Mouse (Mus musculus): ENCODE results near the gene Ptprj. TPM values are rescaled to one million over a fixed set of nuclear protein-coding genes. Genes with fewer than 3 reads are reported as not detected.

Ptprj gene
- total and polyA plus RNA-seq, 3 experiments, result 6.9 to 8.9 (median 7.3) TPM

DNA sequence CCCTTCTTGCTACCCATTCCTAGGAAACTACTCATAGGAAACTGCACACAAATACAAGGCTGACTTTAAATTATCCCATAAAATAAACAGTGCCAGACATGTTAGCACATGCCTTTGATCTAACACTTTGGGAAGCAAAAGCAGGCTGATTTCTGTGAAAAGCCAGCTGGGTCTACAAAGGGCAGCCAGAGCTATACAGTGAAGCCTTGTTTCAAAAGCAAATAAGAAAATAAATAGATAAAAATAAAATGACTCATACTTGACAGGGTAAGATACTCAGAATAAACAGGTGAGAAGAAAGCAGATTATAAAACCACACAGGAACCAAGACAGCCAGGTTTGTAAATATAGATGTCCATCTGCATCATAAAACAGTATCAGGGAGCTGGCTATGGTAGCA is 118.2 kb downstream of the Ptprj start:
- no peak overlapping the region for H3K4me3 ChIP-seq (replicated peaks in 1 of 3; ENCODE audit: low read depth in 2 of 3, low read length in 2 of 3, poor library complexity in 1 of 3)
- dilution Hi-C loops (cut with MboI; ENCODE audit: extremely low pct_ligation_motif_present, extremely low pct_unique_long_range_greater_than_20kb, low sequenced_read_pairs), result no loop called here
- in situ Hi-C loops (cut with MboI; ENCODE audit: low pct_ligation_motif_present, low pct_unique_long_range_greater_than_20kb, low sequenced_read_pairs), result no loop called here
- H3K4me1 ChIP-seq (ENCODE audit: control insufficient read depth in 1 of 2, insufficient read depth in 2 of 2), result no peaks in the 10 kb centered on the region
- no peaks in the 10 kb centered on the region for H3K79me2 ChIP-seq (replicated peaks; ENCODE audit: control insufficient read depth, extremely low read depth, insufficient read depth, poor library complexity, severe bottlenecking)
- H3K27ac ChIP-seq (ENCODE audit: insufficient read depth, low read depth), result no peak overlapping the region
- DNase-seq (ENCODE audit: extremely low read depth), result no peak
- H3K9ac ChIP-seq (ENCODE audit: insufficient read depth, low read depth), result no peak overlapping the region
- no peak overlapping the region for H3K4me2 ChIP-seq (ENCODE audit: insufficient read depth, low read depth, poor library complexity, severe bottlenecking)
- no peaks in the 10 kb centered on the region for H3K9me3 ChIP-seq (replicated peaks; ENCODE audit: low read length)
- peaks cover 44 to 81% of the 10 kb centered on the region in 2 experiments for H3K36me3 ChIP-seq (replicated peaks in 1 of 2; ENCODE audit: control insufficient read depth in 1 of 2, insufficient read depth in 1 of 2, low read length in 1 of 2)
- no peaks in the 10 kb centered on the region for H3K27me3 ChIP-seq (replicated peaks)
- TF ChIP-seq MXI1 (IDR thresholded peaks at IDR 0.05; ENCODE audit: low read depth, low read length), result no peak
- TF ChIP-seq CHD1 (IDR thresholded peaks at IDR 0.05; ENCODE audit: low read depth, low read length), result no peak
- TF ChIP-seq ZC3H11A (IDR thresholded peaks at IDR 0.05; ENCODE audit: low read depth, low read length), result no peak
- no peak for TF ChIP-seq CHD2 (IDR thresholded peaks at IDR 0.05; ENCODE audit: low read length)
- TF ChIP-seq MYC (IDR thresholded peaks at IDR 0.05; ENCODE audit: low read depth, low read length), result no peak
- TF ChIP-seq MAX (IDR thresholded peaks at IDR 0.05; ENCODE audit: low read length), result no peak
- TF ChIP-seq RCOR1 (conservative IDR thresholded peaks at IDR 0.05; ENCODE audit: low read depth, low read length), result no peak
- no peak for TF ChIP-seq MAFK (IDR thresholded peaks at IDR 0.05; ENCODE audit: insufficient replicate concordance, low read length)
- no peak for TF ChIP-seq TCF12 (IDR thresholded peaks at IDR 0.05; ENCODE audit: low read depth, low read length)
- no peak for TF ChIP-seq CTCF (conservative IDR thresholded peaks at IDR 0.05 in 1 of 2, IDR thresholded peaks at IDR 0.05 in 1 of 2; ENCODE audit: low read depth in 2 of 2, low read length in 2 of 2)
- TF ChIP-seq HCFC1 (IDR thresholded peaks at IDR 0.05; ENCODE audit: low read depth, low read length), result no peak
- no peak for TF ChIP-seq IRF4 (IDR thresholded peaks at IDR 0.05; ENCODE audit: low read depth, low read length)
- no peak for TF ChIP-seq JUND (conservative IDR thresholded peaks at IDR 0.05; ENCODE audit: low read depth, low read length)
- no peak for TF ChIP-seq UBTF (IDR thresholded peaks at IDR 0.05; ENCODE audit: low read depth, low read length)
- no peak for TF ChIP-seq ELF1 (IDR thresholded peaks at IDR 0.05; ENCODE audit: low read depth, low read length)
- no peak for TF ChIP-seq BHLHE40 (IDR thresholded peaks at IDR 0.05; ENCODE audit: low read depth, low read length)
- no peak for TF ChIP-seq ZNF384 (IDR thresholded peaks at IDR 0.05; ENCODE audit: low read depth, low read length)
- no peak for TF ChIP-seq NELFE (IDR thresholded peaks at IDR 0.05; ENCODE audit: low read depth, low read length)

DNA sequence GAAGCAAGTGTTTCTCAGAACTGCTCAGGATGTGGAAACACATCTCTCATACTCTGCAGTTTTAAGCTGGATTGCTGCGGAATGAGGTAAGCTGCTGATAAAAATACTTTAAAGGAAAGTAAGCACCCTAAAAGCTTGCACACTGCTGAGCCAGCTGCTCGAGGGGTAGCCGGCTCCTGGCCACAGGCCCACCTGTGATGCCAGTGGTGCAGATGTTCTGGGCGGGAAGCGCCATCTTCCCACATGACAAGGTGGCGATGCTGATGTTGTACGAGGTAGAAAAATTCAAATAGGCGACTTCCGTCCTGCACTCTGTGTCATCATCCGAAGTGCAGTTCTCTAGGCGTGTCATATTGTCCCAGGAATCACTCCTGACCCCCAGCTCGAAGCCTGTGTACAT is 122.5 kb downstream of the Ptprj start:
- no peak overlapping the region for H3K27ac ChIP-seq (ENCODE audit: insufficient read depth, low read depth)
- in situ Hi-C loops (cut with MboI; ENCODE audit: low pct_ligation_motif_present, low pct_unique_long_range_greater_than_20kb, low sequenced_read_pairs) (no loop called here), dilution Hi-C loops (cut with MboI; ENCODE audit: extremely low pct_ligation_motif_present, extremely low pct_unique_long_range_greater_than_20kb, low sequenced_read_pairs) (no loop called here)
- no peak overlapping the region for H3K4me2 ChIP-seq (ENCODE audit: insufficient read depth, low read depth, poor library complexity, severe bottlenecking)
- no peak for TF ChIP-seq PAX5 (IDR thresholded peaks at IDR 0.05; ENCODE audit: low read length)
- no peak for TF ChIP-seq USF1 (IDR thresholded peaks at IDR 0.05; ENCODE audit: low read depth, low read length)
- H3K9ac ChIP-seq (ENCODE audit: insufficient read depth, low read depth), result no peak overlapping the region
- H3K36me3 ChIP-seq (replicated peaks in 1 of 2; ENCODE audit: control insufficient read depth in 1 of 2, insufficient read depth in 1 of 2, low read length in 1 of 2), result peaks cover 62 to 80% of the 10 kb centered on the region in 2 experiments
- no peak overlapping the region for H3K4me3 ChIP-seq (replicated peaks in 1 of 3; ENCODE audit: low read depth in 2 of 3, low read length in 2 of 3, poor library complexity in 1 of 3)
- H3K79me2 ChIP-seq (replicated peaks; ENCODE audit: control insufficient read depth, extremely low read depth, insufficient read depth, poor library complexity, severe bottlenecking), result no peaks in the 10 kb centered on the region
- no peaks in the 10 kb centered on the region for H3K27me3 ChIP-seq (replicated peaks)
- no peak for DNase-seq (ENCODE audit: extremely low read depth)
- H3K4me1 ChIP-seq (ENCODE audit: control insufficient read depth in 1 of 2, insufficient read depth in 2 of 2), result no peaks in the 10 kb centered on the region
- H3K9me3 ChIP-seq (replicated peaks; ENCODE audit: low read length), result no peaks in the 10 kb centered on the region

Measured in CH12.LX (cell line).